Mouse (Mus musculus): Measurements from ENCODE around the gene Zfp239. TPM values are rescaled to one million over a fixed set of nuclear protein-coding genes. Genes with fewer than 3 reads are reported as not detected.

Zfp239 gene
- polyA plus RNA-seq, 1 experiment = 19.8 TPM

DNA sequence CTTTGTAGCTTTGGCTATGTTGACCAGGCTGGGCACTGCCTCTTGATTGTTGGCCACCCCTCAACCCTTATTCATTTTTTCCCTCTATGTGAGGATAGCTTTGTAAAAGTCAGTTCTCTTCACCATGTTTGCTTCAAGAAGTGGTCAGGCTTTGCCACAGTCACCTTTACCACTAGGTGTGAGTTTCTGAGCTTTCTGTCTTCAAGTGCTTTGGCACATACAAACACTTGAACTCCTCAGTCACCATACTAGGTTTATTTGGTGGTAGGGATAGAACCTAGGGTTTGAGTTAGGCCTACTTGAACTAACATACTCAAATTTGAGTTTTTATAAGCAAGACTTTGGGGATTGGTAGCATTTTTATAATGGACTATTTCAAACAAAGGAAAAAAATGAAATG lies 52.6 kb downstream of the Zfp239 start:
- no peak for DNase-seq
- no peak for TF ChIP-seq CTCF (IDR thresholded peaks at IDR 0.05; ENCODE audit: borderline replicate concordance, insufficient read depth, low read depth, low read length)
- TF ChIP-seq POLR2A (IDR thresholded peaks at IDR 0.05; ENCODE audit: borderline replicate concordance, insufficient read depth, low read length) = no peak
- Histone ChIP-seq H3K27me3 (ENCODE audit: control insufficient read depth, insufficient read depth, low read length) (no peaks in the 10 kb centered on the region), H3K4me1 (ENCODE audit: control insufficient read depth, insufficient read depth, low read length) (no peaks in the 10 kb centered on the region; the same call in 1 of the 2 replicates), H3K4me3 (replicated peaks; ENCODE audit: insufficient read depth, low read depth, low read length) (no peak overlapping the region), H3K27ac (ENCODE audit: insufficient read depth, low read length) (no peak overlapping the region)

- no peaks in the 10 kb centered on the region; the same call in 1 of the 2 replicates for H3K4me1 ChIP-seq (ENCODE audit: control insufficient read depth, insufficient read depth, low read length)
- H3K27me3 ChIP-seq (ENCODE audit: control insufficient read depth, insufficient read depth, low read length) = no peaks in the 10 kb centered on the region
- peak overlapping the region; percentile 72 for H3K4me3 ChIP-seq (replicated peaks; ENCODE audit: insufficient read depth, low read depth, low read length)
- TF ChIP-seq CTCF (IDR thresholded peaks at IDR 0.05; ENCODE audit: borderline replicate concordance, insufficient read depth, low read depth, low read length) (no peak), POLR2A (IDR thresholded peaks at IDR 0.05; ENCODE audit: borderline replicate concordance, insufficient read depth, low read length) (no peak)
- under 1% methylated on average over 12 of the region's 12 CpGs for WGBS
- no peak overlapping the region for H3K27ac ChIP-seq (ENCODE audit: insufficient read depth, low read length)
- no peak for DNase-seq
Observed at GRCm38 (mm10) chr6:117916205-117916736, 54.4 kb downstream of the Zfp239 start.

DNA sequence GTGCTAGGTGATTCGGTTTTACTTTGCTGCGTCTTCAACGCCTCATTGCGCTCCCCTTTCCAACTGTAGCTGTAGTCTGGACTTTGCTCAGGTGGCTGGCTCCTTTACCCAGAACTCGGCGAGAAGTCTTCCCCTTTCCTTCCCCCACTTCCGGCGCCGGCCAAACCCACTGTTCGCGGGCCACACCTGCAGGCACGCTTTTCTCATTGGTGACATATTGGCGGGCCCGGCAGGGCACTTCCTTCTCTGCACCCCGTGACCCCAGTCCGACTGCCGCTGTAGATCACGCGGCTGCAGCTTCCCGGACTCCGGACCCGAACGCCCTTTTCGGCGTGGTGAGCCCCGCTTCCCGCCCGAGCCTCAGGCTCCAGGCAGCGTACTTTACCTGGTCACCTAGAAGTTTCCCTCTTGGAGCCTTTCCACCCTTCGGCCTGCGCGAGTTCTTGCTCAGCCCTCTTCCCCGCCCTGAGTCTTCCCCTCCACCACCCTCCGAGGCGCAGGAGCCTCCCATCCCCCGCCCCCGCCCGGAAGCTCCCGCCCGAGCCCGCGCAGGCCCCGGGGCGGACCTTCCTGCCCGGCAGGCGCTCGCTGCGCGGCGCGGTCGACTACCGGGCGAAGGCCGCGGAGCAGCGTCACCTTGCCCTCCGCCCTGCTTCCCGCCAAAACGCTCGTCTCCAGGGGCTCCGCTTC lies 55.0 kb downstream of the Zfp239 start:
- WGBS = under 1% methylated on average over 62 of the region's 62 CpGs
- TF ChIP-seq POLR2A (IDR thresholded peaks at IDR 0.05; ENCODE audit: borderline replicate concordance, insufficient read depth, low read length) (peak; percentile 53; the same call in 1 of the 2 replicates), CTCF (IDR thresholded peaks at IDR 0.05; ENCODE audit: borderline replicate concordance, insufficient read depth, low read depth, low read length) (no peak)
- Histone ChIP-seq H3K4me3 (replicated peaks; ENCODE audit: insufficient read depth, low read depth, low read length) (peak overlapping the region; percentile 72), H3K27me3 (ENCODE audit: control insufficient read depth, insufficient read depth, low read length) (no peaks in the 10 kb centered on the region), H3K27ac (ENCODE audit: insufficient read depth, low read length) (peak overlapping the region; percentile 84), H3K4me1 (ENCODE audit: control insufficient read depth, insufficient read depth, low read length) (no peaks in the 10 kb centered on the region; the same call in 1 of the 2 replicates)
- DNase-seq = peak; percentile 83 to 86

- Histone ChIP-seq H3K4me3 (replicated peaks; ENCODE audit: insufficient read depth, low read depth, low read length) (peak overlapping the region; percentile 72), H3K27ac (ENCODE audit: insufficient read depth, low read length) (peak overlapping the region; percentile 35; the same call in 1 of the 2 replicates), H3K27me3 (ENCODE audit: control insufficient read depth, insufficient read depth, low read length) (no peaks in the 10 kb centered on the region), H3K4me1 (ENCODE audit: control insufficient read depth, insufficient read depth, low read length) (no peaks in the 10 kb centered on the region; the same call in 1 of the 2 replicates)
- peak; percentile 49 to 58 for DNase-seq
- WGBS = 1% methylated on average over 21 of the region's 21 CpGs
- TF ChIP-seq POLR2A (IDR thresholded peaks at IDR 0.05; ENCODE audit: borderline replicate concordance, insufficient read depth, low read length) = no peak
- no peak for TF ChIP-seq CTCF (IDR thresholded peaks at IDR 0.05; ENCODE audit: borderline replicate concordance, insufficient read depth, low read depth, low read length)
Observed at GRCm38 (mm10) chr6:117917576-117917975, 55.7 kb downstream of the Zfp239 start.

DNA sequence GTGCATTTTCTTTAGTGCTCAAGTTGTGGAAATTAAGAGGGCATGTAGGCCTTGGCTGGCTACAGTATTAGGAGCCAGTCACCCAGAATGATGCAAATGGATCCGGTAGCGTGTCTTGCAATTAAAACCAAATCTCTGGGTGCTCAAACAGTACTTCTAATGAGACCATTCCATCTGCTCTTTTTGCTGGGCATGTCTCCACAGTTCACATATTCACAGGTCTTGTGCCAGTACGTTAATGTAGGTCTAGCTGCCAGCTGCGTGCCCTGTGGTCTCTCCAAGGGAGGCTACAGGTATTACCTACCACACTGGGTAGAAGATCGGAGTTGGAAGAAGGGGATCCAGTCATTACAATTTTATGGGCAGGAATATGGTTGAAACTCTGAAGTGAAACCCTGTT lies 56.1 kb downstream of the Zfp239 start:
- TF ChIP-seq CTCF (IDR thresholded peaks at IDR 0.05; ENCODE audit: borderline replicate concordance, insufficient read depth, low read depth, low read length) = no peak
- no peak for TF ChIP-seq POLR2A (IDR thresholded peaks at IDR 0.05; ENCODE audit: borderline replicate concordance, insufficient read depth, low read length)
- Histone ChIP-seq H3K27ac (ENCODE audit: insufficient read depth, low read length) (no peak overlapping the region), H3K4me1 (ENCODE audit: control insufficient read depth, insufficient read depth, low read length) (no peaks in the 10 kb centered on the region; the same call in 1 of the 2 replicates), H3K27me3 (ENCODE audit: control insufficient read depth, insufficient read depth, low read length) (no peaks in the 10 kb centered on the region), H3K4me3 (replicated peaks; ENCODE audit: insufficient read depth, low read depth, low read length) (peak overlapping the region; percentile 72)
- peak in 1 of 2 experiments; percentile 23 for DNase-seq
- 2% methylated on average over 5 of the region's 5 CpGs for WGBS

GRCm38 (mm10) chr6:117920659-117921640 lies 59.0 kb downstream of the Zfp239 start:
- TF ChIP-seq CTCF (IDR thresholded peaks at IDR 0.05; ENCODE audit: borderline replicate concordance, insufficient read depth, low read depth, low read length) (peak; percentile 69), POLR2A (IDR thresholded peaks at IDR 0.05; ENCODE audit: borderline replicate concordance, insufficient read depth, low read length) (no peak)
- Histone ChIP-seq H3K27me3 (ENCODE audit: control insufficient read depth, insufficient read depth, low read length) (no peaks in the 10 kb centered on the region), H3K4me3 (replicated peaks; ENCODE audit: insufficient read depth, low read depth, low read length) (no peak overlapping the region), H3K4me1 (ENCODE audit: control insufficient read depth, insufficient read depth, low read length) (no peaks in the 10 kb centered on the region; the same call in 1 of the 2 replicates), H3K27ac (ENCODE audit: insufficient read depth, low read length) (no peak overlapping the region)
- 45% methylated on average over 3 of the region's 3 CpGs for WGBS
- DNase-seq = peak in 1 of 2 experiments; percentile 57

DNA sequence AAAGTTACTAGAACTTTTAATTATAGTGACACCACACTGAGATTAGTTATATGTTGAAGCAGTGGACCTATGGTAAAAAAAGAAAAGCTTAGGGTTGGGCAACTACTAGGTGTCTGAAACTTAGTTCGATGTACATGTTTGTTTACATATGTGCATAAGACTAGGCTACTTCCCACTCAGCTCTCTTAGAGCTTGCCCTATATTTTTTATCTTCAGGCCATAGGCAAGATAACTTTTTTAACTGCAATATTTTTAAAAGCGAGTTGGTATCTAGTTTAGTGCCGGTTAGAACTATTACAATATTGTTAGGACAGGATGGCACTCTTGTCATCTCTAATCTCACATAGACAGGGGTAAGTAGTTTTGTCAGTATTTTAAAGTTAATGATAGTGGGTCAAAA lies 60.1 kb downstream of the Zfp239 start:
- TF ChIP-seq POLR2A (IDR thresholded peaks at IDR 0.05; ENCODE audit: borderline replicate concordance, insufficient read depth, low read length) = no peak
- no peak for TF ChIP-seq CTCF (IDR thresholded peaks at IDR 0.05; ENCODE audit: borderline replicate concordance, insufficient read depth, low read depth, low read length)
- Histone ChIP-seq H3K4me3 (replicated peaks; ENCODE audit: insufficient read depth, low read depth, low read length) (no peak overlapping the region), H3K4me1 (ENCODE audit: control insufficient read depth, insufficient read depth, low read length) (no peaks in the 10 kb centered on the region; the same call in 1 of the 2 replicates), H3K27ac (ENCODE audit: insufficient read depth, low read length) (no peak overlapping the region), H3K27me3 (ENCODE audit: control insufficient read depth, insufficient read depth, low read length) (no peaks in the 10 kb centered on the region)
- WGBS = 88% methylated on average over 3 of the region's 3 CpGs
- no peak for DNase-seq

Other genes starting within 250 kb of the Zfp239 start
- gene Zfp637, start 20.9 kb upstream of the Zfp239 start, polyA plus RNA-seq (2012; rRNA removed) = 75.2 and 79.2 TPM in 2 replicates
- gene Hnrnpf, start 38.2 kb downstream of the Zfp239 start, polyA plus RNA-seq (2012; rRNA removed) = 119 and 129 TPM in 2 replicates
- gene Fxyd4, start 75.6 kb downstream of the Zfp239 start, polyA plus RNA-seq (2012; rRNA removed) = not detected in 2 replicates
- 59.8 and 66.0 TPM in 2 replicates for gene Rasgef1a, start 149.3 kb downstream of the Zfp239 start, polyA plus RNA-seq (2012; rRNA removed)

Measured in cerebellum, adult 2 months (tissue).